8 mouse cellular contexts compared by ENCODE assay signal in the genomic region with DNA sequence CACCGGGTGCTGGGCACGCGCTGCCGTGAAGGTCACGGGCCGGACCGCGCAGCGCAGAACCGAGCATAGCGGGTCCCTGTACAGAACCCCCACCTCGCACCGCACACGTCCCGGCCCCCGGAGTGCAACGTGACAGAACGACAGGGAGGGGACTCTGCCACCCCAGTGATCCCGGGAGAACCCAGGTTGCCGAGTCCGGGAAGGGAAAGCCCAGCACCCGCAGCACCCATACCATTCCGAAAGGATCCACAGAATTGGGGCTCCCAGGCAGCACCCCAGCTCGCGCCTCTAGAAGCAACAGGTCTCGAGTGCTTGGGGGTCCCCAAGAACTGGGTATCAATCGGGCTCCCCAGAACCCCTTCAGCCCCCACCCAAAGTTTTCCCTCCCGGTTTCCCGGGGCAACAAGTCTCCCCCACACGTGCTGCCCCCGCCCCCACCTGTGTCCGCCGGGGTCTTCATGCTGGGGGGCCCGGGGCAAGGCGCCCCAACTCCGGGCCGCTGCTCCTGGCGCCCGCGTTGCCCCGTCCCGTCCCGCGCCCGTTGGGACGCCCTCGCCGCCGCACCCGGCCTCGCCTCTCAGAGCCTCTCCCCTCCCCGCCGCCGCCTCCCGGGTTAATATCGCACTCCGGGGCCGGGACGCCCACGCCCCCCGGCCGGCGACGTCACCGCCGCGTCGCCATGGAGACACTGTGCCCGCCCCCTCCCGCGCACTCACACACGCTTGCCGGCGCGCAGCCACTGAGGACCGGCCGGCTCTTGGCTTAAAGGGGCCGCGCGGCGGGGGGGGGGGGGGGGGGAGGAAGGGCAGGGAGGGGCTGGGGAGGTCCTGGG. TPM values are rescaled to one million over a fixed set of nuclear protein-coding genes. Genes with fewer than 3 reads are reported as not detected.
A peak's percentile ranks its signal among the peaks of the same experiment; 100 is the strongest.
DNase-seq lines count a peak whose midpoint lies in the region; ATAC-seq and TF ChIP-seq lines count a peak whose summit lies in the region.

A gene (minus strand): TSS at position 621 of the 832 bp plus-strand sequence.

- H3K79me2 ChIP-seq in MEL (ENCODE audit: control insufficient read depth, insufficient read depth, low read length, poor library complexity): peaks cover 32% of the 10 kb centered on the region

- peak; percentile 92 for DNase-seq in MEL (ENCODE audit: low read depth, low spot score)
- DNase-seq in cerebellum, adult 9-10 months: peak; percentile 92
- peak; percentile 85 for DNase-seq in layer of hippocampus, adult 9-10 months (ENCODE audit: low spot score)
- peak; percentile 93 for DNase-seq in thymus, adult 2 months

- TF ChIP-seq RAD21 in MEL (IDR thresholded peaks at IDR 0.05; ENCODE audit: low read depth, low read length): no peak

- TF ChIP-seq POLR2A in MEL (IDR thresholded peaks at IDR 0.05; ENCODE audit: control insufficient read depth in 1 of 2, insufficient read depth in 1 of 2, low read depth in 1 of 2, low read length in 2 of 2, poor library complexity in 1 of 2): peak; percentile 54 to 62; a peak in 3 of 4 replicates
- TF ChIP-seq POLR2A in olfactory bulb, adult 2 months (IDR thresholded peaks at IDR 0.05; ENCODE audit: insufficient read depth, low read depth, low read length): peak; percentile 92
- TF ChIP-seq POLR2A in thymus, adult 2 months (IDR thresholded peaks at IDR 0.05; ENCODE audit: control insufficient read depth, extremely low read depth, insufficient read depth, low read length, poor library complexity): peak; percentile 72

- peak within 1 kb of the TSS; percentile 88 to 99 for H3K4me3 ChIP-seq in MEL (ENCODE audit: control insufficient read depth in 1 of 2, insufficient read depth in 1 of 2, low read depth in 2 of 2, low read length in 2 of 2)
- peak within 1 kb of the TSS; percentile 99 for H3K4me3 ChIP-seq in lung, embryonic 15.5 days
- peak within 1 kb of the TSS; percentile 87 for H3K4me3 ChIP-seq in olfactory bulb, adult 2 months (ENCODE audit: insufficient read depth, low read depth, low read length)
- H3K4me3 ChIP-seq in thymus, adult 2 months (ENCODE audit: control insufficient read depth, insufficient read depth, low read length): peak within 1 kb of the TSS; percentile 95

- ATAC-seq in frontal cortex, adult (ENCODE audit: low TSS enrichment): peak; percentile 44
- peak; percentile 46 to 73 for ATAC-seq in hematopoietic stem cell, adult 5-6 weeks (replicated peaks in 1 of 2; ENCODE audit: insufficient read depth in 1 of 2, low FRiP score in 2 of 2, low TSS enrichment in 1 of 2, low read depth in 1 of 2, poor library complexity in 2 of 2, severe bottlenecking in 2 of 2)
- ATAC-seq in lung, embryonic 15.5 days (ENCODE audit: borderline replicate concordance, extremely low read depth, low FRiP score, low TSS enrichment): peak; percentile 83

- H3K27ac ChIP-seq in MEL (ENCODE audit: control insufficient read depth, low read depth, low read length): peak within 1 kb of the TSS; percentile 79
- peak within 1 kb of the TSS; percentile 99 for H3K27ac ChIP-seq in lung, embryonic 15.5 days
- peak within 1 kb of the TSS; percentile 98 for H3K27ac ChIP-seq in olfactory bulb, adult 2 months (ENCODE audit: insufficient read depth, low read depth, low read length)
- H3K27ac ChIP-seq in thymus, adult 2 months (ENCODE audit: control insufficient read depth, insufficient read depth, low read length): peak within 1 kb of the TSS; percentile 32

- peak within 1 kb of the TSS; percentile 90 for H3K4me2 ChIP-seq in lung, embryonic 15.5 days

- peaks cover 0 to 2% of the 10 kb centered on the region in 2 experiments; a peak in 3 of 4 replicates for H3K36me3 ChIP-seq in MEL (ENCODE audit: control insufficient read depth in 1 of 2, insufficient read depth in 2 of 2, low read length in 2 of 2)
- peaks cover 3% of the 10 kb centered on the region for H3K36me3 ChIP-seq in lung, embryonic 15.5 days
- no peaks in the 10 kb centered on the region for H3K36me3 ChIP-seq in thymus, adult 2 months (ENCODE audit: control insufficient read depth, insufficient read depth, low read length)

- peaks cover 0 to 7% of the 10 kb centered on the region in 2 experiments; a peak in 3 of 4 replicates for H3K4me1 ChIP-seq in MEL (ENCODE audit: control insufficient read depth in 1 of 2, insufficient read depth in 2 of 2, low read length in 2 of 2)
- H3K4me1 ChIP-seq in lung, embryonic 15.5 days: peaks cover 48% of the 10 kb centered on the region
- peaks cover 38% of the 10 kb centered on the region for H3K4me1 ChIP-seq in olfactory bulb, adult 2 months (ENCODE audit: control insufficient read depth, insufficient read depth, low read length)
- peaks cover 42% of the 10 kb centered on the region for H3K4me1 ChIP-seq in thymus, adult 2 months (replicated peaks; ENCODE audit: control insufficient read depth, insufficient read depth, low read length)

- H3K27me3 ChIP-seq in MEL (ENCODE audit: control insufficient read depth in 1 of 2, insufficient read depth in 2 of 2, low read length in 2 of 2): no peaks in the 10 kb centered on the region
- H3K27me3 ChIP-seq in lung, embryonic 15.5 days: no peaks in the 10 kb centered on the region
- H3K27me3 ChIP-seq in thymus, adult 2 months (ENCODE audit: control insufficient read depth, insufficient read depth, low read length): no peaks in the 10 kb centered on the region

- peak within 1 kb of the TSS; percentile 88 for H3K9ac ChIP-seq in MEL (ENCODE audit: control insufficient read depth, low read depth, low read length, poor library complexity, severe bottlenecking)
- peak within 1 kb of the TSS; percentile 96 for H3K9ac ChIP-seq in lung, embryonic 15.5 days

- peak in 1 of 2 experiments; percentile 31; a peak in 1 of 4 replicates for TF ChIP-seq EP300 in MEL (IDR thresholded peaks at IDR 0.05; ENCODE audit: low read depth in 1 of 2, low read length in 2 of 2)

- H3K9me3 ChIP-seq in MEL (replicated peaks; ENCODE audit: insufficient read depth, low read length): no peaks in the 10 kb centered on the region
- H3K9me3 ChIP-seq in lung, embryonic 15.5 days: no peaks in the 10 kb centered on the region

- no peak for TF ChIP-seq CTCF in MEL (IDR thresholded peaks at IDR 0.05 in 2 of 3, conservative IDR thresholded peaks at IDR 0.05 in 1 of 3; ENCODE audit: control insufficient read depth in 1 of 3, insufficient read depth in 1 of 3, low read depth in 2 of 3, low read length in 3 of 3, poor library complexity in 1 of 3, severe bottlenecking in 1 of 3)
- no peak for TF ChIP-seq CTCF in olfactory bulb, adult 2 months (IDR thresholded peaks at IDR 0.05; ENCODE audit: insufficient read depth, low read depth, low read length)
- TF ChIP-seq CTCF in thymus, adult 2 months (IDR thresholded peaks at IDR 0.05; ENCODE audit: borderline replicate concordance, control insufficient read depth, extremely low read depth, insufficient read depth, low read length, poor library complexity): peak; percentile 32; the same call in 1 of the 2 replicates

- WGBS in lung, embryonic 15.5 days: under 1% methylated on average over 40 of the region's 81 CpGs
- WGBS in olfactory bulb, adult 2 months: under 1% methylated on average over 70 of the region's 81 CpGs
- 1% methylated on average over 79 of the region's 81 CpGs for WGBS in thymus, adult 2 months

TF ChIP-seq in MEL, 35 proteins besides CTCF, POLR2A, EP300 and RAD21:
- no peak for TF ChIP-seq GABPA (IDR thresholded peaks at IDR 0.05; ENCODE audit: low read depth, low read length)
- peak; percentile 49 for TF ChIP-seq ELF1 (IDR thresholded peaks at IDR 0.05; ENCODE audit: low read depth, low read length)
- 0 out of 2 replicates have a peak, but pooled peaks have one; percentile 70 for TF ChIP-seq MXI1 (IDR thresholded peaks at IDR 0.05; ENCODE audit: low read depth, low read length)
- no peak for TF ChIP-seq USF2 (IDR thresholded peaks at IDR 0.05; ENCODE audit: borderline replicate concordance in 1 of 2, insufficient read depth in 1 of 2, low read depth in 1 of 2, low read length in 2 of 2)
- no peak for TF ChIP-seq E2F4 (IDR thresholded peaks at IDR 0.05; ENCODE audit: borderline replicate concordance, low read depth, low read length)
- no peak for TF ChIP-seq ZKSCAN1 (IDR thresholded peaks at IDR 0.05; ENCODE audit: low read depth, low read length)
- TF ChIP-seq ETS1 (IDR thresholded peaks at IDR 0.05; ENCODE audit: low read depth, low read length): peak; percentile 51; the same call in 1 of the 2 replicates
- TF ChIP-seq TCF12 (IDR thresholded peaks at IDR 0.05; ENCODE audit: low read depth, low read length): peak; percentile 61; the same call in 1 of the 2 replicates
- peak; percentile 74 for TF ChIP-seq NELFE (IDR thresholded peaks at IDR 0.05; ENCODE audit: low read depth, low read length)
- TF ChIP-seq POLR2AphosphoS2 (IDR thresholded peaks at IDR 0.05; ENCODE audit: low read length): peak; percentile 50; the same call in 1 of the 2 replicates
- peak; percentile 65 for TF ChIP-seq NRF1 (IDR thresholded peaks at IDR 0.05; ENCODE audit: insufficient read depth, low read depth, low read length, poor library complexity, severe bottlenecking)
- TF ChIP-seq SIN3A (IDR thresholded peaks at IDR 0.05; ENCODE audit: low read length): peak; percentile 81
- TF ChIP-seq USF1 (IDR thresholded peaks at IDR 0.05; ENCODE audit: low read depth, low read length): no peak
- TF ChIP-seq POLR2AphosphoS5 (IDR thresholded peaks at IDR 0.05; ENCODE audit: borderline replicate concordance, low read depth, low read length): no peak
- peak; percentile 97; the same call in 1 of the 2 replicates for TF ChIP-seq MAZ (IDR thresholded peaks at IDR 0.05; ENCODE audit: low read depth, low read length)
- TF ChIP-seq HCFC1 (IDR thresholded peaks at IDR 0.05; ENCODE audit: low read depth, low read length): peak; percentile 65
- peak; percentile 81 for TF ChIP-seq ZMIZ1 (IDR thresholded peaks at IDR 0.05; ENCODE audit: low read depth, low read length)

RNA-seq across cellular contexts. Expression of the gene that starts here (rescaled TPM):
- 18.4 and 24.6 TPM in 2 replicates for total RNA-seq in MEL (2012; rRNA removed)
- 10 to 100 TPM in 1 of 2 experiments, not detected in 1; 33.2 TPM for polyA plus RNA-seq in MEL (2012; ENCODE audit: insufficient read depth in 1 of 2, insufficient read length in 2 of 2, low read depth in 1 of 2, low replicate concordance in 2 of 2, missing spikeins in 1 of 2)
- 14.1 and 17.3 TPM in 2 replicates for total RNA-seq in hematopoietic stem cell, adult 5-6 weeks (2017)
- polyA plus RNA-seq in lung, embryonic 15.5 days (2015; fragmentation: Nextera tagmentation; extraction: Ambion mirVana): 18.8 and 20.3 TPM in 2 replicates
- not detected in 2 replicates for polyA plus RNA-seq in olfactory bulb, adult 2 months (2012; ENCODE audit: insufficient read depth, insufficient read length, low replicate concordance, missing spikeins)
- 59.4 and 60.4 TPM in 2 replicates for polyA plus RNA-seq in thymus, adult 2 months (2012; rRNA removed)

Comparison
In these comparisons a context has a peak if more than half of its experiments do, and no peak if none do; other contexts are left out.
1. Peak in every context shown above with its lines: DNase-seq, ATAC-seq, H3K4me3 ChIP-seq and H3K27ac ChIP-seq.
2. H3K27ac ChIP-seq: peak in every context shown above with its lines; median percentile 99 in lung, embryonic 15.5 days; 98 in olfactory bulb, adult 2 months; 79 in MEL; 32 in thymus, adult 2 months.